Mouse (Mus musculus) neutrophil, adult 65 days (primary cell): ENCODE results near the gene Cldn10. TPM values are rescaled to one million over a fixed set of nuclear protein-coding genes. Genes with fewer than 3 reads are reported as not detected.

ENCODE experiments used
- total RNA-seq: library from RNA; stranded (reverse); gene quantifications from 2 replicates; pipeline ENCODE4 v1.2.4, GENCODE M21; 2023

Gene Cldn10
- total RNA-seq = not detected in 2 replicates

DNA sequence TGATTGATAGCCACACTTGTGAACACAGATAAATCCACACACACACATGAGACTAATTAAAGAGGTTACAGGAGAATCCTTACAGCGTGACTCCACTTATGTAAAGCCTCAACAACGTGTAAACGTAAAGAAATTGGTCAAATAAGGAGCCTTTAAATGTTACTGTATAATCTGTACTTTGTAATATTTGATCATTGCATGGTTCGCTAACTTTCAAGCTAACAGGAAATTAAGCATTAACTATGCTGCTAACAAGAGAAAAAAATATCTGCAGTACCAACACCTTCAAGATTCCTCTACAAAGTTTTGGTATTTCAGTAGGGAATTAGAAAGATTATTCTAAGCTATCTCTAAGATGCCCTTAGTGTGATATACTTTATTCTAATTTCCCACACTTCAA, at the start of gene Cldn10:
Cldn10 (plus strand) TSS at position 288 of the 400 bp plus-strand sequence.

Other genes starting within 250 kb of the Cldn10 start
- gene Abcc4, start 81.7 kb upstream of the Cldn10 start, total RNA-seq = 23.7 and 35.3 TPM in 2 replicates
- gene Dzip1, start 137.6 kb downstream of the Cldn10 start, total RNA-seq = not detected in 2 replicates
- gene Dnajc3, start 150.1 kb downstream of the Cldn10 start, total RNA-seq = 23.4 and 26.6 TPM in 2 replicates